Mouse (Mus musculus) hindbrain, embryonic 16.5 days (tissue): ENCODE data around the gene Emilin2. TPM values are rescaled to one million over a fixed set of nuclear protein-coding genes. Genes with fewer than 3 reads are reported as not detected.

ENCODE experiments used
- ATAC-seq: fragments of 200-750 bp; cut with Nextera tagmentation; 2 replicates; pipeline ENCODE4 v1.8.0; 2017; ENCODE audit warnings: moderate TSS enrichment, moderate library complexity
- H3K27ac ChIP-seq: fragments of 300-500 bp; sonication (generic); 2 replicates; pipeline ENCODE4 v1.5.1; 2014; ENCODE audit warnings: low read depth, mild to moderate bottlenecking, control low read depth, low read length, moderate library complexity
- H3K27me3 ChIP-seq: fragments of 300-500 bp; sonication (generic); replicated peaks from 2 replicates; pipeline ENCODE4 v1.6.1; 2014; ENCODE audit warnings: low read length; ENCODE audit not compliant: control insufficient read depth, insufficient read depth
- H3K36me3 ChIP-seq: fragments of 300-500 bp; sonication (generic); 2 replicates; pipeline ENCODE4 v1.6.1; 2014; ENCODE audit warnings: mild to moderate bottlenecking, low read length, moderate library complexity, mixed read lengths; ENCODE audit not compliant: control insufficient read depth, insufficient read depth
- H3K4me1 ChIP-seq: fragments of 300-500 bp; sonication (generic); 2 replicates; pipeline ENCODE4 v1.6.1; 2014; ENCODE audit warnings: low read depth, low read length; ENCODE audit not compliant: control insufficient read depth, insufficient read depth
- H3K4me2 ChIP-seq: fragments of 300-500 bp; sonication (generic); 2 replicates; pipeline ENCODE4 v1.6.1; 2014; ENCODE audit warnings: mild to moderate bottlenecking, low read length, control low read depth, moderate library complexity
- H3K4me3 ChIP-seq: fragments of 300-500 bp; sonication (generic); 2 replicates; pipeline ENCODE4 v1.5.1; 2014; ENCODE audit warnings: mild to moderate bottlenecking, low read length, control low read depth, moderate library complexity
- H3K9ac ChIP-seq: fragments of 300-500 bp; sonication (generic); 2 replicates; pipeline ENCODE4 v1.6.1; 2014; ENCODE audit warnings: low read depth, mild to moderate bottlenecking, control low read depth, low read length, moderate library complexity
- H3K9me3 ChIP-seq: fragments of 300-500 bp; sonication (generic); 2 replicates; pipeline ENCODE4 v1.6.1; 2014; ENCODE audit warnings: mild to moderate bottlenecking, low read length, moderate library complexity; ENCODE audit not compliant: control insufficient read depth
- WGBS: fragments of 180-500 bp; shearing (Covaris S2); extraction: QIAGEN DNeasy Blood & Tissue Kit; methylation state at CpG from one replicate; pipeline ENCODE4 v1.1.7; 2014; 5-methylcytosine and 5-hydroxymethylcytosine counted together
- polyA plus RNA-seq: library from polyadenylated mRNA; unstranded; fragments of >200 nt; fragmentation: Nextera tagmentation; extraction: Ambion mirVana; gene quantifications from 2 replicates; pipeline ENCODE4 v1.2.1, GENCODE M21; 2015

Emilin2 gene
- polyA plus RNA-seq, 1 experiment from 2014 or later, result 2.2 TPM

DNA sequence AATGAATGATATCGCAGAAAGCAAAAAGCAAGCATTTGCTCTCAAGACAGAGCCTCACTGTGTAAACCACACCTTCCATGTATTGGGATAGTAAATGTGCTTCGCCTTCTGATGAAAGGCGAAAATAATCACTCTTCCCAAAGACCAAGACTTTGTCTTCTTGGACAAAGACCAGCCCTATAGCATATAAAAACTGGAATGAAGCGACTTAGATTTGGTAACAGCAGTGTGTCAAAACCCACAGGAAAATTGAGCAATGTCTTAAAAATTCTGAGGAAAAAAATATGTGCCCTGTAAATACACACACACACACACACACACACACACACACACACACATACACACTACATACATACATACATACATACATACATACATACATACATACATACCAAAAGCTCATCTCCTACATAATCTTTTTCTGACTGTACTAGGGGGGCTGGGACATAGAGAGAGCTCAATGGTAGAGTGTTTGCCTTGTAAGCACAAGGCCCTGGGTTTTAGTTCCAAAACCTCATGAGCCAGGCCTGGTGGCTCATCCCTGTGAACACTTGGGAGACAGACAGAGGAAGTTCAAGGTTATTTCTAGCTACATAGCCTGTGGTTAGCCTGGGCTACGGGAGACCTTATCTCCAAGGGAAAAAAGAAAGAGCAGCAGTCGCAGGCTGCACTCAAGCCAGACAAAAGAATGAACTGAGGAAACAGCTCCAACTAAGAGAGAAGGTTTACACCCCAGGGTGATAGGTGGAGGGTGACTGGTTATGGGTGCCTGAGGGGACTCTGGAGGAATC is 33.9 kb downstream of the Emilin2 start:
- ATAC-seq, result no peak
- H3K27ac ChIP-seq, result no peak overlapping the region
- H3K9me3 ChIP-seq, result peaks cover 2% of the 10 kb centered on the region; the same call in 1 of the 2 replicates
- no peak overlapping the region for H3K4me3 ChIP-seq
- H3K27me3 ChIP-seq, result no peaks in the 10 kb centered on the region
- H3K4me1 ChIP-seq, result no peaks in the 10 kb centered on the region
- no peak overlapping the region for H3K9ac ChIP-seq
- 91% methylated on average over 6 of the region's 6 CpGs for WGBS
- H3K36me3 ChIP-seq, result no peaks in the 10 kb centered on the region
- H3K4me2 ChIP-seq, result no peak overlapping the region

DNA sequence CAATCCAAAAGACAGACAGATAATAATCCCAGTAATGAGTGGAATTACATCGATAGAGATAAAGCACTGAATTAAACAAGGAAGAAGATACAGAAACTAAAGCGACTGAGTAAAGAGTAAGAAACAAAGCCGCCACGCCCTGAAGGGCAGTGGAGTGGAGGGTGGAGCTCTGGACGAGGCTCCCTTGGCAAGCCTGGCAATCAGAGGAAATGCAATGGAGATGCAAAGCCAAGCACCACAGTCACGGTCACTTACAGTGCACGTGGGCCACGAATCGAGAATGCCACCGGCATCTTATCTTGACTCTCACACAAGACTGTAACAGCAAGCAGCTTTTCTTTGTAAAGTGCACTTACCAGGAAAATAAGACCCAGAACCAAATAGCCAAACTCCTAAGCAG is 35.0 kb downstream of the Emilin2 start:
- no peak overlapping the region for H3K4me2 ChIP-seq
- 92% methylated on average over 10 of the region's 10 CpGs for WGBS
- H3K27me3 ChIP-seq, result no peaks in the 10 kb centered on the region
- ATAC-seq, result no peak
- H3K36me3 ChIP-seq, result no peaks in the 10 kb centered on the region
- H3K9ac ChIP-seq, result no peak overlapping the region
- H3K27ac ChIP-seq, result no peak overlapping the region
- no peak overlapping the region for H3K4me3 ChIP-seq
- peaks cover 2% of the 10 kb centered on the region; the same call in 1 of the 2 replicates for H3K9me3 ChIP-seq
- no peaks in the 10 kb centered on the region for H3K4me1 ChIP-seq

DNA sequence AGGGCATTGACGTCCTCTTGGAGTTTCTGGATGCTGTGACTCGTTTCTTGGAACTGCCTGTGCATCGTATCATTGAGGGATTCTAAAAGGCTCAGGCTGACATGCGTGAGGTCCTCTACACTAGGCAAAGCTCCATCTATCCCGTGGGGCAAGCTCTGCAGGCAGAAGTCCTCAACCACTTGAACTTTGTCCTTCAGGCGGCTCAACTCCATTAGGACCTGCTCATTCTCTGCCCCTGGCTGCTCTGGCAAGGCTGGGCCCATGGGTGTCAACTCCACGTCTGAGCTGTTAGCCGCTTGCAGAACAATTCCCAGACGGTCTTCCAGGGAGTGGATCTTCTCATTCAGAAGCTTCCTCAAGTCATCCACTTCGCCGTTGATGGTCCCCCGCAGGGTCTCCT is 37.9 kb downstream of the Emilin2 start:
- Histone ChIP-seq H3K27ac (no peak overlapping the region), H3K4me1 (no peaks in the 10 kb centered on the region), H3K4me2 (no peak overlapping the region), H3K36me3 (no peaks in the 10 kb centered on the region), H3K27me3 (no peaks in the 10 kb centered on the region), H3K9me3 (peaks cover 2% of the 10 kb centered on the region; the same call in 1 of the 2 replicates), H3K4me3 (no peak overlapping the region), H3K9ac (no peak overlapping the region)
- ATAC-seq, result no peak
- WGBS, result 91% methylated on average over 12 of the region's 12 CpGs

DNA sequence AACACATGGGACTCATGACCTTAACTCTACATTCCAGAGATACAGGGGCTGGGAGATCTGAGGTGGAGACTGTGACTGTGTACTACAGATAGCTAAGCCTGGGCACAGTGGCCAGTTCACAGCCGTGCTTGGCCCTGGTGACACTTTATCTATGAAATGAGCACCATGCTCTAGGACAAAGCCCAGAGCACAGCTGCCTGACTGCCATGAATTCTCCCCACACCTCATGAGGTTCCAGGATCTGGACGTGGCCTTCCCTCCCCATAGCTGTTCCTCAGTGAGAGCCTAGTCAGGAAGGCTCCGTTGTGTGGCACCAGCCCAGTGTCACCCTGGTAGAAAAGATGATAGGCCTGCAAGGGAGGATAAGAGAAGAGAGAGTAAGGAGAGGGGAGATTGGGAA is 43.2 kb downstream of the Emilin2 start:
- H3K4me3 ChIP-seq, result no peak overlapping the region
- WGBS, result 89% methylated on average over 3 of the region's 3 CpGs
- no peak overlapping the region for H3K4me2 ChIP-seq
- H3K9me3 ChIP-seq, result no peaks in the 10 kb centered on the region
- no peak overlapping the region for H3K9ac ChIP-seq
- no peak overlapping the region for H3K27ac ChIP-seq
- no peaks in the 10 kb centered on the region for H3K36me3 ChIP-seq
- no peak for ATAC-seq
- no peaks in the 10 kb centered on the region for H3K4me1 ChIP-seq
- no peaks in the 10 kb centered on the region for H3K27me3 ChIP-seq

DNA sequence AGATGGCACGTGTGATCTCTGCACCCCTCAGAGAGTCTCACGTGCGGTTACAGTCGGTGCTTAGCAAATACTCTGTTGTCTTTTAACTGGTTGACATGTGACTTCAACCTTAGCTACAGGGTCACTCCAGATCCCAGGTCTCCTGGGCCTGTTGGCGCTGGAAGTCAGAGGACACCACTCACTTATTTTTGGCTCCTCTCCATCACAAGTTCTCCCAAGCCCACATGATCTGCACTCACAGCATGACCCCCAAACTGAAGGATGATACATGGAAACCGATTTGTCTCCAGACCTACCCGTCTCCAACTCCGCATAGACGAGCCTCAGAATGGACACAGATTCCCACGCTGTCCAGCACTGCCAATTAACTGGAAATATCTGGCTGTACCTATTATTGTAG is 43.6 kb downstream of the Emilin2 start:
- H3K9ac ChIP-seq, result no peak overlapping the region
- WGBS, result 83% methylated on average over 10 of the region's 10 CpGs
- H3K4me2 ChIP-seq, result no peak overlapping the region
- H3K9me3 ChIP-seq, result no peaks in the 10 kb centered on the region
- H3K36me3 ChIP-seq, result no peaks in the 10 kb centered on the region
- no peaks in the 10 kb centered on the region for H3K4me1 ChIP-seq
- ATAC-seq, result no peak
- no peaks in the 10 kb centered on the region for H3K27me3 ChIP-seq
- H3K27ac ChIP-seq, result no peak overlapping the region
- no peak overlapping the region for H3K4me3 ChIP-seq

DNA sequence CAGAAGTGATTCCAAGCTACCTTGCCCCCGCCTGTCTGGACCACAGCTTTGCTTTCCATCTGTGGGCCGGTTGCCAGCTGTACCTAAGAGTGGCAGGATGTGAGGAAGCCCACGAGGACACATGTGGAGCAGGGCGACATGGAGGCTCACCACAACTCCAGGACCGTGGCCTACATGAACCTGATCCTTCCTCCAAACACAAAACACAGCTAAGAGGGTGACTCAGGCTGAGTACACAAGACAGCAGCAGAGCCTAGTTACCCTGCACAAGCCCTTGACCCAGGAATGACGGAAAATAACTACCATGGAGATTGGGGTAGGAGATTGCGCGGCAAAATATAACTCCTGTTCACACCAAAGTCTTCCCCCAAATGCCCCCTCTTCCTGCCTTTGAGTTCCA is 44.4 kb downstream of the Emilin2 start:
- WGBS, result 92% methylated on average over 8 of the region's 8 CpGs

DNA sequence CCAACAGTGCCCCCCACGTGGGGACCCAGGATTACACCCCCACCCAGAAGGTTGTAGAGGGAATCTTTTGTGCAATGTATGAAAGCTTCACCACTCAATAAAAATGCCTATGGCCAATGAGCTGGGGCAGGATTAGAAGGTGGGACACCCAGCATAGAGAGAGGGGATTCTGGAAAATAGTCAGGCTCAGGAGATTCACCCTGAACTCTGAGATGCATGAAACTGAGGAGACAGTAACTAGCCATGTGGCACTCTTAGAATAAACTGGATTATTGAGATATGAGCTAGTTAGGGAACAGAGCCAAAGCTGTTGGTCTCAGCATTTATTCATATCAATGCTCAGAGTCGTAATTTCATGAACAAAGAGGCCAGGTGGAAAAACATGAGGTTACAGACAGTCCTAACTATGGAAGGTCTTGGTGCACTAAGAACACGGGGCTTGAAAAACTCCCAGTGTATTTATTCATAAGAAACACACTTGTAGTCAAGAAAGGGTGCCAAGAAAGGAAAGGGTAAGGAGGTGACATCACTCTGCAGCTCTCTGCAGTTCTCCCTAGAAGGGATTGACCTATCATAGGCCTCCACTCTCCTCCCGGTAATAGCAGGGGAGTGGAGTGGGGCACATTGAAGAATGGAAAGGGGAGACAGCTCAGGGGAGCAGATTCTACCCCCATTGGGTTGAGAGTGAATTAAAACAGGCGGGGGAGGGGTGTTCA is 46.3 kb downstream of the Emilin2 start:
- no peak for ATAC-seq
- H3K9me3 ChIP-seq, result no peaks in the 10 kb centered on the region
- no peaks in the 10 kb centered on the region for H3K36me3 ChIP-seq
- WGBS, result 77% methylated on average over 5 of the region's 5 CpGs
- H3K4me1 ChIP-seq, result no peaks in the 10 kb centered on the region
- no peak overlapping the region for H3K4me2 ChIP-seq
- no peak overlapping the region for H3K27ac ChIP-seq
- no peak overlapping the region for H3K4me3 ChIP-seq
- H3K27me3 ChIP-seq, result no peaks in the 10 kb centered on the region
- H3K9ac ChIP-seq, result no peak overlapping the region

More for the DNA sequence above, 44.4 kb downstream of the Emilin2 start:
- no peaks in the 10 kb centered on the region for H3K9me3 ChIP-seq
- ATAC-seq, result no peak
- no peak overlapping the region for H3K4me2 ChIP-seq
- H3K27me3 ChIP-seq, result no peaks in the 10 kb centered on the region
- H3K36me3 ChIP-seq, result no peaks in the 10 kb centered on the region
- H3K27ac ChIP-seq, result no peak overlapping the region
- H3K4me3 ChIP-seq, result no peak overlapping the region
- no peak overlapping the region for H3K9ac ChIP-seq
- H3K4me1 ChIP-seq, result no peaks in the 10 kb centered on the region

DNA sequence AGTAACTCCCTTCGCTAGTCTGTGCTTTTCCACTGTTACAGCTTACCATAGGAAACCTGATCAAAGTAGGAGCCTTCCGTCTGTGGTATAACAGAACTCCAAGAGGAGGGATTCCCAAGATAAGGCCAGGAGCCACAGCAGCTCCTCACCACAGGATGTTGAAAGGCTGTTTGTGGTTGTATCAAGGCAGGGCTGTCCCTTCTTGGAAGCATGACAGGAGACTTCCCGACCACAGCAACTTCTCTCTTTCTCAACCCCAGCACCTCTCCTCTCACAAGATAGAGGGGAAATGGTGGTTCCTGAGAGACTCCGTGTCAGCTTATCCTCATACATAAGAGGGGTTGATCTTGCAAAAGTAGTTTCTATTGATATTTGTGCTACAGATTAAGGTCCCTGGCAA is 47.0 kb downstream of the Emilin2 start:
- Histone ChIP-seq H3K27me3 (no peaks in the 10 kb centered on the region), H3K36me3 (no peaks in the 10 kb centered on the region), H3K4me3 (no peak overlapping the region), H3K9ac (no peak overlapping the region), H3K4me2 (no peak overlapping the region), H3K27ac (no peak overlapping the region), H3K4me1 (no peaks in the 10 kb centered on the region), H3K9me3 (no peaks in the 10 kb centered on the region)
- no peak for ATAC-seq
- WGBS, result 79% methylated on average over 4 of the region's 4 CpGs

DNA sequence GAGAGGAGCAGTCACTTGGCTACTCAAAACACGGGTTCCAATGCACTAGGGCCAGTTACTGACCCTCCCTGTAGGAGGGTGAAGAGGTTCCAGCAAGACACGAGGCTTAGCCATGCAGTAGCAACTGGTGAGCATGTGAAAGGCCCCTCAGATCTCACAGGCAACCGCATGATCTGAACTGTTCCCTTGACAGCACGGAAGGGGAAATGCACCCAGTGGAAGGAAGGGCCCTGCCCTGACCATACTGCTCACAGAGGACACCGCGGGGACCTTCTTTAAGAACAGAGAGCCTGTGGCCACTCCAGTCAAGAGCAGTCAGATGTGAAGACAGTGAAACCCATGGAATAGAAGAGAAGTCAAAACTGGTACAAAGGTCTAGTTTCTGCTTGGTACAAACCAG is 48.6 kb downstream of the Emilin2 start:
- Histone ChIP-seq H3K4me2 (no peak overlapping the region), H3K9ac (no peak overlapping the region), H3K4me1 (no peaks in the 10 kb centered on the region), H3K9me3 (no peaks in the 10 kb centered on the region), H3K27me3 (no peaks in the 10 kb centered on the region), H3K27ac (no peak overlapping the region), H3K4me3 (no peak overlapping the region), H3K36me3 (no peaks in the 10 kb centered on the region)
- no peak for ATAC-seq
- 80% methylated on average over 6 of the region's 6 CpGs for WGBS
